In the genomic region with DNA sequence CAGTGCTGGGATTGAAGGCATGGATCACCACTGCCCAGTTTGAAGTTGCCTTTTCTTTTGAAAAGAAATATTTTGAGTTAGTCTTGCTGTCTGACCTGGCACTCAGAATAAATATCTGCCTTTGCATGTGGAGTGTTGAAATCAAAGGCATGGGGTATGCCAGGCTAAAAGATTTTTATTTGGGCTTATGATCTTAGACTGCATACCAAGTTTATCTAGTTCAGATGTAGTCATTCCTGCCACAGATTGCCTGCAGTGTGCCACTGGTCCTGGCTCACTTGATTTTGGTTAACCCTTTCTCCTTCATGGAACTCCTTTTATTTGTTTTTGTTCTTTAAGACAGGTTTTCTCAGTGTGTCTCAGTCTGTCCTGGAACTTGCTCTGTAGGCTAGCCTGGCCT, we compare ENCODE assay signal across 8 mouse cellular contexts. TPM values are rescaled to one million over a fixed set of nuclear protein-coding genes. Genes with fewer than 3 reads are reported as not detected.
DNase-seq lines count a peak whose midpoint lies in the region; ATAC-seq lines count a peak whose summit lies in the region.

No protein-coding gene starts in this region.

- peak overlapping the region; percentile 79 for H3K4me2 ChIP-seq in lung, embryonic 15.5 days
- H3K4me2 ChIP-seq in embryonic facial prominence, embryonic 15.5 days (replicated peaks), result peak overlapping the region; percentile 60
- H3K4me2 ChIP-seq in neural tube, embryonic 15.5 days, result peak overlapping the region; percentile 94

- no peak overlapping the region for H3K27ac ChIP-seq in lung, embryonic 15.5 days
- H3K27ac ChIP-seq in embryonic facial prominence, embryonic 15.5 days (replicated peaks), result no peak overlapping the region
- peak overlapping the region; percentile 97 for H3K27ac ChIP-seq in limb, embryonic 10.5 days
- H3K27ac ChIP-seq in neural tube, embryonic 15.5 days (replicated peaks), result no peak overlapping the region

- peaks cover 30% of the 10 kb centered on the region for H3K36me3 ChIP-seq in lung, embryonic 15.5 days
- H3K36me3 ChIP-seq in embryonic facial prominence, embryonic 15.5 days, result peaks cover 19% of the 10 kb centered on the region
- peaks cover 50% of the 10 kb centered on the region for H3K36me3 ChIP-seq in limb, embryonic 10.5 days
- H3K36me3 ChIP-seq in neural tube, embryonic 15.5 days, result peaks cover 17% of the 10 kb centered on the region

- no peak for ATAC-seq in lung, embryonic 15.5 days (ENCODE audit: borderline replicate concordance, extremely low read depth, low FRiP score, low TSS enrichment)
- ATAC-seq in embryonic facial prominence, embryonic 15.5 days (ENCODE audit: insufficient number of reproducible peaks, low FRiP score, low TSS enrichment, low read depth), result no peak
- no peak for ATAC-seq in neural tube, embryonic 15.5 days (ENCODE audit: low FRiP score)

- peaks cover 25% of the 10 kb centered on the region for H3K4me1 ChIP-seq in lung, embryonic 15.5 days
- H3K4me1 ChIP-seq in embryonic facial prominence, embryonic 15.5 days, result peaks cover 19% of the 10 kb centered on the region
- peaks cover 21% of the 10 kb centered on the region for H3K4me1 ChIP-seq in limb, embryonic 10.5 days
- H3K4me1 ChIP-seq in neural tube, embryonic 15.5 days, result peaks cover 39% of the 10 kb centered on the region

- peak overlapping the region; percentile 65 for H3K4me3 ChIP-seq in lung, embryonic 15.5 days
- H3K4me3 ChIP-seq in embryonic facial prominence, embryonic 15.5 days (replicated peaks), result peak overlapping the region; percentile 88
- H3K4me3 ChIP-seq in limb, embryonic 10.5 days, result peak overlapping the region; percentile 74
- peak overlapping the region; percentile 94 for H3K4me3 ChIP-seq in neural tube, embryonic 15.5 days (replicated peaks)

- no peak for DNase-seq in lung, postnatal 36 days
- DNase-seq in limb, embryonic 10.5 days (ENCODE audit: low spot score), result peak; percentile 34
- DNase-seq in gastrocnemius, postnatal 10 days, result no peak
- no peak for DNase-seq in cerebellum, adult 11 months
- no peak for DNase-seq in gastrocnemius, postnatal 4 days (ENCODE audit: low spot score in 2 of 2)

- H3K27me3 ChIP-seq in lung, embryonic 15.5 days, result no peaks in the 10 kb centered on the region
- no peaks in the 10 kb centered on the region for H3K27me3 ChIP-seq in embryonic facial prominence, embryonic 15.5 days
- no peaks in the 10 kb centered on the region for H3K27me3 ChIP-seq in limb, embryonic 10.5 days (ENCODE audit: low read depth, poor library complexity, severe bottlenecking)
- no peaks in the 10 kb centered on the region for H3K27me3 ChIP-seq in neural tube, embryonic 15.5 days (replicated peaks)

- H3K9ac ChIP-seq in lung, embryonic 15.5 days, result peak overlapping the region; percentile 52
- peak overlapping the region; percentile 37 for H3K9ac ChIP-seq in embryonic facial prominence, embryonic 15.5 days
- peak overlapping the region; percentile 39 for H3K9ac ChIP-seq in neural tube, embryonic 15.5 days (replicated peaks)

- no peaks in the 10 kb centered on the region for H3K9me3 ChIP-seq in lung, embryonic 15.5 days
- no peaks in the 10 kb centered on the region for H3K9me3 ChIP-seq in embryonic facial prominence, embryonic 15.5 days (replicated peaks)
- no peaks in the 10 kb centered on the region for H3K9me3 ChIP-seq in limb, embryonic 10.5 days (replicated peaks)
- H3K9me3 ChIP-seq in neural tube, embryonic 15.5 days (replicated peaks), result no peaks in the 10 kb centered on the region

RNA-seq across cellular contexts. Expression of a gene that starts 1.4 kb away (rescaled TPM):
- 218 and 226 TPM in 2 replicates for polyA plus RNA-seq in lung, embryonic 15.5 days (2015; fragmentation: Nextera tagmentation; extraction: Ambion mirVana)
- 203 and 207 TPM in 2 replicates for polyA plus RNA-seq in embryonic facial prominence, embryonic 15.5 days (2015; fragmentation: Nextera tagmentation; extraction: Ambion mirVana)
- polyA plus RNA-seq in limb, embryonic 10.5 days (2016; fragmentation: Nextera tagmentation; extraction: Ambion mirVana), result 295 and 314 TPM in 2 replicates
- polyA plus RNA-seq in neural tube, embryonic 15.5 days (2015; fragmentation: Nextera tagmentation; extraction: Ambion mirVana), result 168 and 184 TPM in 2 replicates
- 10 to 100 TPM; 68.8 to 91.9 TPM for total RNA-seq in gastrocnemius, postnatal 10 days (2021)
- total RNA-seq in gastrocnemius, postnatal 4 days (2021), result 100 to 1,000 TPM; 111 to 146 TPM

RNA-seq across cellular contexts. Expression of a gene that starts 6.6 kb away (rescaled TPM):
- 16.8 and 18.2 TPM in 2 replicates for polyA plus RNA-seq in lung, embryonic 15.5 days (2015; fragmentation: Nextera tagmentation; extraction: Ambion mirVana)
- polyA plus RNA-seq in embryonic facial prominence, embryonic 15.5 days (2015; fragmentation: Nextera tagmentation; extraction: Ambion mirVana), result 20.3 and 20.9 TPM in 2 replicates
- 21.3 and 25.0 TPM in 2 replicates for polyA plus RNA-seq in limb, embryonic 10.5 days (2016; fragmentation: Nextera tagmentation; extraction: Ambion mirVana)
- polyA plus RNA-seq in neural tube, embryonic 15.5 days (2015; fragmentation: Nextera tagmentation; extraction: Ambion mirVana), result 34.7 and 41.3 TPM in 2 replicates
- 10 to 100 TPM; 25.5 to 25.9 TPM for total RNA-seq in gastrocnemius, postnatal 10 days (2021)
- total RNA-seq in gastrocnemius, postnatal 4 days (2021), result 10 to 100 TPM; 22.3 to 25.5 TPM

RNA-seq across cellular contexts. Expression of a gene that starts 44.0 kb away (rescaled TPM):
- 300 and 311 TPM in 2 replicates for polyA plus RNA-seq in lung, embryonic 15.5 days (2015; fragmentation: Nextera tagmentation; extraction: Ambion mirVana)
- polyA plus RNA-seq in embryonic facial prominence, embryonic 15.5 days (2015; fragmentation: Nextera tagmentation; extraction: Ambion mirVana), result 293 and 308 TPM in 2 replicates
- polyA plus RNA-seq in limb, embryonic 10.5 days (2016; fragmentation: Nextera tagmentation; extraction: Ambion mirVana), result 362 and 370 TPM in 2 replicates
- polyA plus RNA-seq in neural tube, embryonic 15.5 days (2015; fragmentation: Nextera tagmentation; extraction: Ambion mirVana), result 271 and 274 TPM in 2 replicates
- 100 to 1,000 TPM; 121 to 126 TPM for total RNA-seq in gastrocnemius, postnatal 10 days (2021)
- 100 to 1,000 TPM; 126 to 134 TPM for total RNA-seq in gastrocnemius, postnatal 4 days (2021)
